Mouse (Mus musculus): ENCODE measurements at regions not wholly inside any gene's neighbourhood (a gene's known extent, or its start where the extent isn't known, plus 50 kb on each side); places are given as distances from the start of the nearest gene placed in this dataset.

GRCm38 (mm10) chr4:53223379-53223778 is 63.7 kb upstream of the Abca1 start:
- in situ Hi-C loops (cut with MboI; ENCODE audit: low sequenced_read_pairs), result no loop called here

GRCm38 (mm10) chr4:53220809-53221208 is 61.1 kb upstream of the Abca1 start:
- in situ Hi-C loops (cut with MboI; ENCODE audit: low sequenced_read_pairs), result no loop called here

GRCm38 (mm10) chr4:53219351-53219750 is 59.7 kb upstream of the Abca1 start:
- in situ Hi-C loops (cut with MboI; ENCODE audit: low sequenced_read_pairs), result no loop called here

- in situ Hi-C loops (cut with MboI; ENCODE audit: low sequenced_read_pairs), result no loop called here
These were observed 59.1 kb upstream of the Abca1 start for GRCm38 (mm10) chr4:53218752-53219151.

GRCm38 (mm10) chr4:53218291-53218640 is 58.6 kb upstream of the Abca1 start:
- in situ Hi-C loops (cut with MboI; ENCODE audit: low sequenced_read_pairs), result no loop called here

- in situ Hi-C loops (cut with MboI; ENCODE audit: low sequenced_read_pairs), result no loop called here
These were observed 58.1 kb upstream of the Abca1 start for GRCm38 (mm10) chr4:53217608-53218290.

- in situ Hi-C loops (cut with MboI; ENCODE audit: low sequenced_read_pairs), result no loop called here
These were observed 52.8 kb upstream of the Abca1 start for GRCm38 (mm10) chr4:53212541-53212940.

- in situ Hi-C loops (cut with MboI; ENCODE audit: low sequenced_read_pairs), result no loop called here
These were observed 51.0 kb upstream of the Abca1 start for GRCm38 (mm10) chr4:53210685-53211084.

Data from CH12F3 (cell line).